Mouse (Mus musculus): ENCODE measurements around the gene Atrip.

Atrip gene

DNA sequence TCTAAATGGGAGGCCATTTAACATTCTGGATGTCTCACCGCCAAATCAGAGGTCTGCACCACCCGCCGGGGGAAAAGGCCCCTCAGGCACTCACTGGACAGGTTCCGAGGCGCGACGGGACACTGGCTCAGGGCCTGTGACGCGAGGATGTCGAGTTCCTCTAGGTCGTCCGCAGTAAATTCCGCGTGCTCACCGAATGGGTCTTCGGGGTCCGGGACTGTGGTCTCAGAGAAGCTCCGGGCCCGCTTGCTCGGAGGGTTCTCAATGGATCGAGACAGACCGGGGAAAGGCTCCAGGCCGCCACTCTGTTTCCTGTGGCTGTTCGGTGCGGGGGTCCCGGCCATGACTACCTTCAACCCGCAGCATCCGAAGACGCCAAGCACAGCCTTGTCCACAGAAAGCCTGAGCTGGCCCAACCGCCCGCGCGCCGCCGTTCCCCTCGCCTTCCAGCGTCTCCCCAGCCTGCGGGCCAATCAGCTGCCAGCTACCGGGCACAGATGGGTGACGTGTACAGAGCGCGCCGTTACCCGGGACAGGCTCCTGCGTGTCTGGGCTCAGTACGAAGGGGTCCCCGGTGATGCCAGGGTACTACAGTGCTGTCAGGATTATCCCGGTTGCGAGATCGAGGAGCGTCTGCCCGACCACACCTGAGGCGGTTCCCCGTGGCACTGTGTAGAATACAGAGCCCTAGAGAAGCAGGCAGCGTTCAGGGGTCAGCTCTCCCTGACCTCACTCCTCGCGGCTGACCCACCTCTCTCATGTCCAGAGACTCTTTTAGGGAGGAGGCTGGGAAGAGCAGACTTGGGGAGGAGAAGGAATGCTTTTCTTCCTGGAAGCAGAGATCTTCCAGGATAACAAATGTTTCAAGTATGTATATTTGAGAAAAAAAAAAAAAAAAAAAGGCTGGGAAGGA lies at the start of gene Atrip:
TSS of gene Atrip (minus strand) at position 464 of the 913 bp plus-strand sequence.
- DNase-seq (ENCODE audit: extremely low read depth, low read depth, low spot score) = no peak

- DNase-seq (ENCODE audit: extremely low read depth, low read depth, low spot score) = no peak
Measured at GRCm38 (mm10) chr9:109123266-109123665, 49.3 kb upstream of the Atrip start.

DNA sequence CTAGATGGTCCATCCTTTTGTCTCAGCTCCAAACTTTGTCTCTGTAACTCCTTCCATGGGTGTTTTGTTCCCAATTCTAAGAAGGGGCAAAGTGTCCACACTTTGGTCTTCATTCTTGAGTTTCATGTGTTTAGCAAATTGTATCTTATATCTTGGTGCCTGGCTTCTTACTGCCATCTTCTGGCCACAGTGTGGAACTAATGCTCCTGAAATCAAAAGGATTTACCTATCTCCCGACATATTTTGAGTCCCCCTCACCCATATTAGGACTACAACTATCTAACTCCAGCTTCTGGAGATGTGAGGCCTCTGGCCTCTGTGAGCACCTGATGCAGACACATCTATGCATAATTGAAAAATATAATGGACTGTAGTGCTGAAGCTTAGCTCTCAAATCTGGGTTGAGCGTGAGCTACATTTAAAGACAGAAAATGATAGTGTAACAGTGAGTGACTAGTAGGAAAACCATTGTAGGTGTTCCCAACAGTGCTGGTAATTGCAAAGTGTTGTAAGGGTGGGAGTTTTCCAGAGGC lies 48.7 kb upstream of the Atrip start:
- DNase-seq (ENCODE audit: extremely low read depth, low read depth, low spot score) = no peak

DNA sequence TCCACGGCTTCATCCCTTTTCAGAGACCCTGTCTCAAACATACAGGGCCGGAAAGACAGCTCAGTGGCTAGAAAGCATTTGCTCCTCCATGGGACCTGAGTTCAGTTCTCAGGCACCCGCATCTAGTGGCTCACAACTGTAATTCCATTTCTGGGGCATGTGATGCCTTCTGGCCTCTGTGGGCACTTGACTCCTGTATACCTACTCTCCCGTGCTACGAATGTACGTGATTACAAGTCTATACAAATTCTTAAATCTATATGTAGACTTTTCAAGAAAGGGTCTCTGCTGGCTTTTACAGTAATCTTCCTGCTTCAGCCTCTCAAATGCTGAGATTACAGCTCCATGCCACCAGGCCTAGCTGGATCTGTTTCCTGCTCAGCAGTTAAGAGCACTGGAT lies 47.0 kb upstream of the Atrip start:
- DNase-seq (ENCODE audit: extremely low read depth, low read depth, low spot score) = no peak

GRCm38 (mm10) chr9:109119571-109119970 lies 45.6 kb upstream of the Atrip start:
- no peak for DNase-seq (ENCODE audit: extremely low read depth, low read depth, low spot score)

DNA sequence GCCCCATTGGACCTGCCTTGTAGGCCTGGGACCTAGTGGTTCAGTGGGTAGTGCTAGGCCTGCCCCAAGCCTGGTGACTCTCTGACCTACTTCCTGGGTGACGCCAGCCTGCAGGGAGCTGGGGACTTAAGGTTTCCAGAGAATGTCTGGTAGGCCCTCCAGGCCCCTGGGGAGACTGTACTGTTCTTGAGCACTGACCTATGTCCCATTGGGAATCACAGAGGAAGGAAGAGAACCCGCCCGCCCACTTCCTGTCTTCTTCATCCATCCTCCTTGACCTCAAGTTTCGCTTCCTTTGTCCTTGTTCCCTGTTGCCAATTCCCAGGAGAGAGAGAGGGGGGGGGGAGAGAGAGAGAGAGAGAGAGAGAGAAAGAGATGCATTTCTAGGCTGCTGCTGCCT lies 44.2 kb upstream of the Atrip start:
- no peak for DNase-seq (ENCODE audit: extremely low read depth, low read depth, low spot score)

DNA sequence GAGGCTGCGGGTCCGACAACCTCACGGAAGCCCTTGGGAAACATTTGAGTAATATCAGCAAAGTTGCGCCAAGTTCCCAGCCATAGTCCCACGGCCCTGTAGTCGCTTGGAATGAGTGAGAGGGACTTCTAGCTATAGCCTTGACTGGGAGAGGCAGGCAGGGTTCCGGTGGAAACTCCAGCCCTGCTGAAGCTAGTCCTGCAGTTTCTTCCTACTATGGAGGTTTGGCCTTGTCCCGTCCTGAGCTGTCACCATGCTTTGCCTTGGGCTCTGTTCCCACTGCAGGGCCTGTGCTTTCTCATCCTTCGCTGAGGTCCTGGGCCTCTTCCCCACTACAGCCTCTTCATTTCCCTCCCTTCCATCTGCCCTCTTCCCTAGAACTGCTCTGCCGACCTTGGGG lies 42.3 kb upstream of the Atrip start:
- no peak for DNase-seq (ENCODE audit: extremely low read depth, low read depth, low spot score)

DNA sequence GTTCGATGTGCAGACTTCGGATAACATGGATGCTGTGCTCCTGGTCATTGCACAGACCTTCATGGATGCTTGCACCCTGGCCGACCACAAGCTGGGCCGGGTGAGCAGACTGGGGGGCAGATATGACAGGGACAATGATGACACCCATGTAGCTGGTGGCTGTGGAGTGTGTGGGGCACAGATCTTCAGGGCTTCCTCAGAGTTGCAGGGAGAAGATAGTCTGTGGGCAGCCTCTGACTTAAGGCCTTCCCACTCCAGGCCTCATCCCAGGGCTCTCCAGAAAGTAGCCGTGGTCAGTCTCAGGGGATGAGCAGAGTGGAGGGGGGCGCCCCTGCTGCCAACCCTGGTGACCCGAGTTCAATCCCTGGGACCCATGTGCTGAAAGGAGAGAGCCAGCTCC lies 40.9 kb upstream of the Atrip start:
- DNase-seq (ENCODE audit: extremely low read depth, low read depth, low spot score) = no peak

DNA sequence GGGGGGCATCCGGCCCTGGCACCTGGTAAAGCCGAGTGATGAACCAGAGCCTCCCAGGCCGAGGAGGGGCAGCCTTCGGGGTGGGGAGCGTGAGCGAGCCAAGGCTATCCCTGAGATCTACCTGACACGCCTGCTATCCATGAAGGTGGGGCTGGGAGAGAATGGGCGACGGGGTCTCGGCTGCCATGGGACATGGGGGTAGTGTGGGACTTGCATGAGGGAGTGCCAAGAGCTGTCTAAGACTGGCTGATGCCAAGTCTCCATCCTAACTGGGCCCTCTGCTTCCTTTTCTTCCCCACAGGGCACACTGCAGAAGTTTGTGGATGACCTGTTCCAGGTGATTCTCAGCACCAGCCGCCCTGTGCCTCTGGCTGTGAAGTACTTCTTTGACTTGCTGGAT lies 40.4 kb upstream of the Atrip start:
- DNase-seq (ENCODE audit: extremely low read depth, low read depth, low spot score) = no peak

DNA sequence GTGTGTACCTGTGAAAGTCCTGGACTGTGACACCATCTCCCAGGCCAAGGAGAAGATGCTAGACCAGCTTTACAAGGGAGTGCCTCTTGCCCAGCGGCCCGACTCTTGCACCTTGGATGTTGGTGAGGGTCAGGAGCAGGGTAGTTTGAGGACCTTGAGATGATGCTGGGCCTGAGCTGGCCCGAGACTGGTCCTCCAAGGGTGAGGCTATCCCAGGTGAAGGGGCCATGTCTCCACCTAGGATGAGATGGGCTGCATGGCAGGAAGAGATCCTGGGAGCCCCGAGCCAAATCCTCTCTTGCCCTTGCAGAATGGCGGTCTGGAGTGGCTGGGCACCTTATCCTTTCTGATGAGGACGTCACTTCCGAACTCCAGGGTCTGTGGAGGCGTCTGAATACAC lies 39.4 kb upstream of the Atrip start:
- DNase-seq (ENCODE audit: extremely low read depth, low read depth, low spot score) = no peak

DNA sequence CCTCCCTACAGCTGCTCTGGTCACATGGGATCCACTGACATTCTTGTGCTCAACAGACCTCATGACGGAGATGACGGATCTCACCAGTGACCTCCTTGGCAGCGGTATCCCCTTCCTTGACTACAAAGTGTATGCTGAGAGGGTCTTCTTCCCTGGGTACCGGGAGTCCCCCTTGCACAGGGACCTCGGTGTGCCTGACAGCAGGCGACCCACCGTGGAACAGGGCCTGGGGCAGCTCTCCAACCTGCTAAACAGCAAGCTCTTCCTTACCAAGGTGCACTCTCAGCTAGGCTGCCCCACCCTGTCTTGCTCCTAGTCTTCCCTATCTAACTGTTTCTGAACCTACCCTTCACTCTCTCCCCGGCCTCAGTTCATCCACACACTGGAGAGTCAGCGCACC lies 37.7 kb upstream of the Atrip start:
- no peak for DNase-seq (ENCODE audit: extremely low read depth, low read depth, low spot score)

DNA sequence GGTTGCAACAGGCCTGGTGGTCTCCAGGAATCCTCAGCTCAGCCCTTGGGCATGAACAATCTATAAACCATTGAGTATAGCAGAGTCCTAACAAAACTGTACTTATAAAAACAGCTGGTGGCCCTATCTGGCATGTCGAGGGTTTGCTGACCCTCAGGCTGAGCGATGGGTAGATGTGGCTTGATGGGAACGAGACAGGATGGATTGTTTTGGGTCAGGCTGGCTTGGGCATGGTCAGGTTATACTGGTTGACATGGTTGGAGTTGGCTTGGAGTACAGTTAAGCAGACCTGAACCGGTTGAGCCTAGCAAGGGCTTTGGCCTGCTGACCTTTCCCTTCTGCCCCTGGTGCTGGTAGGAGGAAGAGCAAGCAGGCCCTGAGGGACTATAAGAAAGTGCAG lies 37.2 kb upstream of the Atrip start:
- DNase-seq (ENCODE audit: extremely low read depth, low read depth, low spot score) = no peak

GRCm38 (mm10) chr9:109110240-109110639 lies 36.3 kb upstream of the Atrip start:
- DNase-seq (ENCODE audit: extremely low read depth, low read depth, low spot score) = no peak

DNA sequence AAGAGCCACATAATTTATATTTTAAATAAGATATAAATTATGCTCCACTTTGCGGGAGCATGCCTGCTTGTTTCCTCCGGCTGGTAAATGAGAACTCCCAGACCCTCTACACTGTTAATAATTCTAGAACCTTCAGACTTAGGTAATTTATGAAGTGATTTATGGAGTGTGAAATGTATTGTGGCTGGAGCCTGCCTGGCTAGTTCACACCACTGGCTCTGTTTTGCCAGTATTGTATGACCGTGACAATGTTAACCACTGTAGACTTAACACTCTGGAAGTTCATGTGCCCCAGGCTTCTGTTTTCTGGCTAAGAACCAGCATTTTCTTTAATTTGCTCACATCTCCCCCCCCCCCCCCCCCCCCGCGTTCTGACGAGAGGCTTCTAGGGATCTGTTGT lies 33.4 kb upstream of the Atrip start:
- no peak for DNase-seq (ENCODE audit: extremely low read depth, low read depth, low spot score)

GRCm38 (mm10) chr9:109105648-109106047 lies 31.7 kb upstream of the Atrip start:
- no peak for DNase-seq (ENCODE audit: extremely low read depth, low read depth, low spot score)

DNA sequence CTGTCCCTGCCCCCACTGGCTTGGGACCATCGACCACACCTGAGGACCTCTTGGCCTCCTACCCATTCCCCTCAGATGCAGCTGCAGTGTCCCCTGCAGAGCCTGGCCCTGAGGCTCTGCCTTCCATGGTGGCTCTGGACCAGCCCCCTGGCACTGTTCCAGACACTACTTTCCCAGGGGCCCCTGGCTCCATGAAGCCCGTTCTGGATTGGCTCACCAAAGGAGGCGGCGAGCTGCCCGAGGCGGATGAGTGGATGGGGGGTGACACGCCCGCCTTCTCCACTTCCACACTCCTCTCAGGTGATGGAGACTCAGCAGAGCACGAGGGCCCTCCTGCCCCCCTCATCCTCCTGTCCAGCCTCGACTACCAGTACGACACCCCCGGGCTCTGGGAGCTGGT lies 31.1 kb upstream of the Atrip start:
- no peak for DNase-seq (ENCODE audit: extremely low read depth, low read depth, low spot score)

DNA sequence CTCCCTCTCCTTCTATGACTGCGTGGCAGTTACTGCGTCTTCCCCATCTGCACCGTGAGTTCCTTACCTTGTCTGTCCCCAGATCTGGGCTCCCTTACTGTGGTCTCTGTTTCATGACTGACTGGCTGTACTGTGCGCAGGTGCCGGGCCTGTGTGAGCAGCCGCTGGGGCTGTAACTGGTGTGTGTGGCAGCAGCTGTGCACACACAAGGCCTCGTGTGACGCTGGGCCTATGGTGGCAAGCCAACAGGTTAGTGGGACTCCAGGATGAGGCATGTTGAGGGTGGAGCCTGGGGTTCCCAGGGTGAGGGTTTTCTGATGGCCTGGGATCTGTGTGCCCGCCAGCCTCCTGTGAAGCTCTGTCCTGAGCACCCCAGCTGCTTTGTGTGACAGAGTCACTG lies 30.2 kb upstream of the Atrip start:
- no peak for DNase-seq (ENCODE audit: extremely low read depth, low read depth, low spot score)

DNA sequence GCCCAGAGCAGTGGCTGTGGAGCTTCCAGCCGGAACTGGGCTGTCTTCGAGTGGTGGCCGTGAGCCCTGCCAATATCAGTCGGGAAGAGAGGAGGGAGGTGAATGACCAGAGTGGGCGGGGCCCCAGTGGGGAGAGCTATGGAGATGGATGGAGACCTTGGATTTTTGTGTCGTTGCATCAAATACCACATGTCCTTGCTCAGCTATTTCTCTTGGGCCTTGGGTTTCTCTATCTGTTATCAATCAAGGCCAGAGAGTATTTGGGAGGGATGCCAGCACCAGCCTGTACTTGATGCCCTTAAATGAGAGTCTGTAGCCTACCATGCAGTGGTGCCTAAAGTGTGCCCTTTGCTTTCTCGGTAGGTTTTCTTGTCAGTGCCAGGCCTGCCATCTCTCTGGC lies 29.3 kb upstream of the Atrip start:
- DNase-seq (ENCODE audit: extremely low read depth, low read depth, low spot score) = no peak

DNA sequence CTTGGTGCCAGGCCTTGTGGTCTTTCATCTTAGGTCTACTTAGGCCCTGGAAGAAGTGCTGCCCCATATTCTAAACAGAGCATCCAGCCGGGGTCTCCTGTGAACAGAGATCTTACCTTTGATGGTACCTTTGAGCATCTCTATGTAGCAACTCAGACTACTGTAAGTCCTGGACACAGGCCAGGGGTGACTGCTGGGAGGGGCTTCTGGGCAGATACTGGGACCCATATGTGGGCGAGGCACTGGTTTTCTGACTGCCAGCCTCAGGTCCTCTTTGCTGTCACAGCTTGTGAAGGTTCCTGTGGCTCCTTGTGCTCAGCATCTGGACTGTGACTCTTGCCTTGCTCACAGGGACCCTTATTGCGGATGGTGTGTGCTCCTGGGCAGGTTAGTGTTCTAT lies 28.6 kb upstream of the Atrip start:
- no peak for DNase-seq (ENCODE audit: extremely low read depth, low read depth, low spot score)

GRCm38 (mm10) chr9:109101933-109102445 lies 28.1 kb upstream of the Atrip start:
- no peak for DNase-seq (ENCODE audit: extremely low read depth, low read depth, low spot score)

GRCm38 (mm10) chr9:109100307-109100928 lies 26.5 kb upstream of the Atrip start:
- DNase-seq (ENCODE audit: extremely low read depth, low read depth, low spot score) = no peak

GRCm38 (mm10) chr9:109098969-109099368 lies 25.0 kb upstream of the Atrip start:
- no peak for DNase-seq (ENCODE audit: extremely low read depth, low read depth, low spot score)

All from fat pad, adult 2 months (tissue).